Mouse (Mus musculus) erythroblast, embryonic 14.5 days (primary cell): Measurements from ENCODE around the gene Fam13c.

ENCODE experiments used
- GATA1 ChIP-seq: IDR thresholded peaks from 2 replicates; pipeline ENCODE4 v1.6.1; 2012; ENCODE audit warnings: low read length, inconsistent platforms, mixed read lengths
- TAL1 ChIP-seq: IDR thresholded peaks from 3 replicates; pipeline ENCODE4 v1.6.1; 2012; ENCODE audit warnings: low read length, inconsistent platforms, mixed read lengths

GRCm38 (mm10) chr10:70516661-70517060 lies 76.4 kb downstream of the Fam13c start:
- TF ChIP-seq GATA1 (no peak), TAL1 (no peak)
